Mouse (Mus musculus): ENCODE data around the gene Elovl6. TPM values are rescaled to one million over a fixed set of nuclear protein-coding genes. Genes with fewer than 3 reads are reported as not detected.

Gene Elovl6
- polyA plus RNA-seq, 1 experiment: 7.7 TPM

DNA sequence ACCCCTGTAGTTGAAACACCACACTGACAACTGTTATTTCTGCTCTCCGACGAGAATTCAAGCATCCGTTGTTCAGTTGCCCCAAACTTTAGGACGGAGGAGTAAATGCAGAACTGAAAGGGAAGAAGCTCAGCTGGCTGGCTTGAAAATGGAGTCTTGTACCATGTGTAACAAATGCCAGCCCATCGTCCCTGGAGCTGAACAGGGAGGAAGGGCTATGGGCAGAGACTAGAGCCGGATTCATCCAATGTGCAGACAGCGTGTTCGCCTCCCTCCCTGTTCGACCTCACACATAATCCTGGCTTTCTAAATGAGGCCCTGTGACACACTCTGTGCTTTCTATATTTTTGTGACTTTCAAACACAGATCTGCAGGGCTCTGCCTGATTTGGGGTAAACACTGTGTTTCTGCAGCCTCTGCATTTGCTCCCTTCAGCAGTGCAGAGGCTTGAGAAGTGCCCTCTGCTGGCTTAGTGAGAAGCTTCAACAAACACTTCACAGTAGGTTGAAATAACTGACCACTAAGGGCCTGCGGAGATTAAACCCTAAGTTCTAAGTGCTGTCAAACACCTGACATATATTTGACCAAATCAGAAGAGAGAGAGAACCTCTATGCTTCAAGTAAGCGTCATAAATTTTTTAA is 102.2 kb downstream of the Elovl6 start:
- Histone ChIP-seq H3K27ac (ENCODE audit: control insufficient read depth, insufficient read depth, low read depth, low read length, poor library complexity) (no peak overlapping the region), H3K4me3 (replicated peaks; ENCODE audit: control insufficient read depth, low read depth, low read length) (no peak overlapping the region), H3K4me1 (ENCODE audit: control insufficient read depth, insufficient read depth, low read length) (no peaks in the 10 kb centered on the region)
- WGBS: 80% methylated on average over 11 of the region's 11 CpGs
- TF ChIP-seq CTCF (IDR thresholded peaks at IDR 0.05; ENCODE audit: control insufficient read depth, insufficient read depth, low read length) (no peak), POLR2A (IDR thresholded peaks at IDR 0.05; ENCODE audit: borderline replicate concordance, control insufficient read depth, low read depth, low read length) (no peak)

GRCm38 (mm10) chr3:129637446-129637845 is 105.3 kb downstream of the Elovl6 start:
- TF ChIP-seq CTCF (IDR thresholded peaks at IDR 0.05; ENCODE audit: control insufficient read depth, insufficient read depth, low read length): no peak
- TF ChIP-seq POLR2A (IDR thresholded peaks at IDR 0.05; ENCODE audit: borderline replicate concordance, control insufficient read depth, low read depth, low read length): no peak
- no peak overlapping the region for H3K27ac ChIP-seq (ENCODE audit: control insufficient read depth, insufficient read depth, low read depth, low read length, poor library complexity)
- H3K4me1 ChIP-seq (ENCODE audit: control insufficient read depth, insufficient read depth, low read length): no peaks in the 10 kb centered on the region
- WGBS: 80% methylated on average over 6 of the region's 6 CpGs
- H3K4me3 ChIP-seq (replicated peaks; ENCODE audit: control insufficient read depth, low read depth, low read length): no peak overlapping the region

GRCm38 (mm10) chr3:129639701-129640100 is 107.5 kb downstream of the Elovl6 start:
- H3K4me3 ChIP-seq (replicated peaks; ENCODE audit: control insufficient read depth, low read depth, low read length): no peak overlapping the region
- TF ChIP-seq CTCF (IDR thresholded peaks at IDR 0.05; ENCODE audit: control insufficient read depth, insufficient read depth, low read length): no peak
- TF ChIP-seq POLR2A (IDR thresholded peaks at IDR 0.05; ENCODE audit: borderline replicate concordance, control insufficient read depth, low read depth, low read length): no peak
- WGBS: 65% methylated on average over 5 of the region's 5 CpGs
- H3K4me1 ChIP-seq (ENCODE audit: control insufficient read depth, insufficient read depth, low read length): no peaks in the 10 kb centered on the region
- H3K27ac ChIP-seq (ENCODE audit: control insufficient read depth, insufficient read depth, low read depth, low read length, poor library complexity): no peak overlapping the region

GRCm38 (mm10) chr3:129640211-129641000 is 108.3 kb downstream of the Elovl6 start:
- Histone ChIP-seq H3K4me1 (ENCODE audit: control insufficient read depth, insufficient read depth, low read length) (no peaks in the 10 kb centered on the region), H3K4me3 (replicated peaks; ENCODE audit: control insufficient read depth, low read depth, low read length) (no peak overlapping the region), H3K27ac (ENCODE audit: control insufficient read depth, insufficient read depth, low read depth, low read length, poor library complexity) (no peak overlapping the region)
- TF ChIP-seq CTCF (IDR thresholded peaks at IDR 0.05; ENCODE audit: control insufficient read depth, insufficient read depth, low read length): no peak
- no peak for TF ChIP-seq POLR2A (IDR thresholded peaks at IDR 0.05; ENCODE audit: borderline replicate concordance, control insufficient read depth, low read depth, low read length)
- 82% methylated on average over 10 of the region's 10 CpGs for WGBS

DNA sequence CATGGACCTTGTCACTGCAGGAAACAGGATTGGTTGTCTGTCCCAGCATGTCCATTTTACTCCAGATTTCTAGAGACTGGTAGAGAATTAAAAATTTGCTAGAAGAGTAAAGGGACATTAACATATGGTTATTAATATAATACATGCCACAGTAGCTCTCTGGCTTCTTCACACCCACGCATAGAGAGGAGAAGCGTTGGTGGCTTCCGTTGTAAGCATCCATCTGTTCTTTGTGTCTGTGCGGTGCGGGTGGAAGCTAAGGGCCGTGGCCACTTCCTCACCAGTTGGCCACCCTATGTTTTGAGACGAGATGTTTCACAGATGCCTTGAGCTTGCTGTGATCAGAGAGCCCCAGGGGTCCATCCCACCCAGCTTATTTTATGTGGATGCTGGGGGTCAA is 109.5 kb downstream of the Elovl6 start:
- Histone ChIP-seq H3K27ac (ENCODE audit: control insufficient read depth, insufficient read depth, low read depth, low read length, poor library complexity) (no peak overlapping the region), H3K4me1 (ENCODE audit: control insufficient read depth, insufficient read depth, low read length) (no peaks in the 10 kb centered on the region), H3K4me3 (replicated peaks; ENCODE audit: control insufficient read depth, low read depth, low read length) (no peak overlapping the region)
- WGBS: 82% methylated on average over 7 of the region's 7 CpGs
- no peak for TF ChIP-seq CTCF (IDR thresholded peaks at IDR 0.05; ENCODE audit: control insufficient read depth, insufficient read depth, low read length)

DNA sequence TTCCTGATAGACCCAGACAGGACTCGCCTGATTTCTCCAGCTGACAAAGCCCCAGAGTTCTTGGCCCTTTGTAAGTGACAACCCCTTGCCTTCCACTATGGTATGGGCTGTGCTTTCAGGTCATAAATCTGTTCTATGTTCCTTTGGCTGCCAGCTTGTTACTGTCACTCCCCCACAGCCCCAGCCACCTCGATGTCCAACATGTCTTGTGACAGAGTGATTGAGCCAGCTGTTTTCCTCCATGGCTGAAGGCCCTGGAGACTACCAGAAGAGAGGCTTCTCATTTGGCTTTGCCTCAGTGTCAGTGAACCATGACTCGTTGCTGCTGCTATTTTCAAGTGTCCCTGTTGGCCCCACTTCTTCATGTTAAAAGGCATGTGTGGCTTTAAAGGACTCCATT is 113.3 kb downstream of the Elovl6 start:
- no peaks in the 10 kb centered on the region for H3K4me1 ChIP-seq (ENCODE audit: control insufficient read depth, insufficient read depth, low read length)
- no peak for TF ChIP-seq POLR2A (IDR thresholded peaks at IDR 0.05; ENCODE audit: borderline replicate concordance, control insufficient read depth, low read depth, low read length)
- no peak for TF ChIP-seq CTCF (IDR thresholded peaks at IDR 0.05; ENCODE audit: control insufficient read depth, insufficient read depth, low read length)
- H3K4me3 ChIP-seq (replicated peaks; ENCODE audit: control insufficient read depth, low read depth, low read length): no peak overlapping the region
- H3K27ac ChIP-seq (ENCODE audit: control insufficient read depth, insufficient read depth, low read depth, low read length, poor library complexity): no peak overlapping the region
- WGBS: 37% methylated on average over 3 of the region's 3 CpGs

- 56% methylated on average over 5 of the region's 5 CpGs for WGBS
- H3K27ac ChIP-seq (ENCODE audit: control insufficient read depth, insufficient read depth, low read depth, low read length, poor library complexity): no peak overlapping the region
- no peak overlapping the region for H3K4me3 ChIP-seq (replicated peaks; ENCODE audit: control insufficient read depth, low read depth, low read length)
- no peak for TF ChIP-seq POLR2A (IDR thresholded peaks at IDR 0.05; ENCODE audit: borderline replicate concordance, control insufficient read depth, low read depth, low read length)
- TF ChIP-seq CTCF (IDR thresholded peaks at IDR 0.05; ENCODE audit: control insufficient read depth, insufficient read depth, low read length): no peak
- H3K4me1 ChIP-seq (ENCODE audit: control insufficient read depth, insufficient read depth, low read length): no peaks in the 10 kb centered on the region
These were observed 114.6 kb downstream of the Elovl6 start for GRCm38 (mm10) chr3:129646781-129647180.

DNA sequence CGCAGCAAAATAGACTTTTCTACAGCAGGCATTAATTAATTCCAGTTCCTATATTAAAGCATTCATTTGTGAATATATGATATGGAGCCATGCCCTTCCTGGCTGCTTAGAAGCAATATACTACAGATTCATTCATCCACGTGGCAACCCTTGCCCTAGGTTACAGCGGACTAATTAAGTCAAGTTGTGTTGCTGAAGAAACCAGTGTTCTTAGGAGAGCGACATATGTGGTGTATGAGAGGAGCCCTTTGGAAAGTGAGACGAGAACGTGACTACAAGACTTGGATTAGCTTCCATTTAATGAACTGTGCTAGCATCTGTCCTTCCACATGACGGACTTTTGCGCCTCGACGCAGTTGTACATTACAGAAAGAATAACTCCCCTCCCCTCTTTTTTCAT is 115.2 kb downstream of the Elovl6 start:
- 87% methylated on average over 10 of the region's 10 CpGs for WGBS

More for the DNA sequence above, 115.2 kb downstream of the Elovl6 start:
- no peak overlapping the region for H3K4me3 ChIP-seq (replicated peaks; ENCODE audit: control insufficient read depth, low read depth, low read length)
- H3K4me1 ChIP-seq (ENCODE audit: control insufficient read depth, insufficient read depth, low read length): no peaks in the 10 kb centered on the region
- TF ChIP-seq CTCF (IDR thresholded peaks at IDR 0.05; ENCODE audit: control insufficient read depth, insufficient read depth, low read length) (no peak), POLR2A (IDR thresholded peaks at IDR 0.05; ENCODE audit: borderline replicate concordance, control insufficient read depth, low read depth, low read length) (no peak)
- no peak overlapping the region for H3K27ac ChIP-seq (ENCODE audit: control insufficient read depth, insufficient read depth, low read depth, low read length, poor library complexity)
